Mouse (Mus musculus): ENCODE results near the gene Pebp1. TPM values are rescaled to one million over a fixed set of nuclear protein-coding genes. Genes with fewer than 3 reads are reported as not detected.

The Pebp1 gene
- 190 and 203 TPM in 2 replicates for polyA plus RNA-seq (2015; fragmentation: Nextera tagmentation; extraction: Ambion mirVana)

DNA sequence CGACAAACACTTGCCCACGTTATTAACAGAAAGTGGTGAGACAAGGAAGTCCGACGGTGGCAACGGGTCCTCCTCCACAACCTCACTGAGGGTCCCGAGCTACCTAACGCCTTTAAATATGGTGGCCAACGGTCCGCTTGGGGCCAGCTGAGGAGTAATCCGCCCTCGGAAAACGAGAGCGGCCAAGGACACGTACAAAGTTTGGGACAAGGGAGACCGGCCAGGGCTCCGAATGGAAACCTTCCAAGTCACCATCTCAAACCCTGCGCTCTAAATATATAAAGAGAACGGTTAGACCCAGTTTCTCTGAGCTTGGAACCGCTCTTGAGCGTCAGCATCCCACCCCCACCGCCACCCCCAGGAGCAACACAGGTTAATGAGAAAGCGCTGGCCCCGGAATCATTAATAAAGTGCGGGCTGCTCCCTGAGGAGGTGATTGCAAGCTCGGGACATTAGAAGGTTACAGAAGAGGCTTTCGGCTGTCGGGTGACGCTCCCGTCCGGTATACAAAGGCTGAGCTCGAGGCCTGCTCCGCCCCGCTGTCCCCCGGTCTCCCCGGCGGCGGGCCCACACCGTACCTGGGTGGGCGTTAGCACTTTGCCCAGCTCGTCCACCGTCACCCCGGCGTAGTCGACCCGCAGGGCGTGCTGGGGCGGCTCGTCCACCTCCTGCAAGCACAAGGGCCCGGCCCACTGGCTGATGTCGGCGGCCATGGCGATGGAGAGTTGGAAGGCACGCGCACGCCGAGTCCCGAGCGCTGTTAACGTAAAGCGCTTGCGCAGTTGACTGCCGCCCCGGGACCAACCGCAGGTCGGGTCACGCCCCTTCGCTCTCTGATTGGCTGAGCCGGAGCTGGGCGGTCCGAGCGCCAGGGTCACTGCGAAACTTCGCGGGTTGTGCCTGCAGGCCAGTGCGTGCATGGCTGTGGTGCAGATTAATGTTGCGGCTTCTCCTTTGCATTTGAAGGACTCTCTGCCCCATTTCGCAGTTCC, at the start of gene Pebp1:
Gene Pebp1 (minus strand): TSS at position 795 of the 992 bp plus-strand sequence.
- Histone ChIP-seq H3K27me3 (no peaks in the 10 kb centered on the region), H3K4me1 (replicated peaks) (peaks cover 37% of the 10 kb centered on the region), H3K36me3 (replicated peaks) (peaks cover 12% of the 10 kb centered on the region; the same call in 1 of the 2 replicates), H3K27ac (replicated peaks) (peak within 1 kb of the TSS; percentile 9; the same call in 1 of the 2 replicates), H3K9ac (peak within 1 kb of the TSS; percentile 59), H3K4me3 (replicated peaks) (peak within 1 kb of the TSS; percentile 68), H3K9me3 (replicated peaks) (no peaks in the 10 kb centered on the region), H3K4me2 (peak within 1 kb of the TSS; percentile 92)
- ATAC-seq (ENCODE audit: insufficient read depth): peak; percentile 96
- under 1% methylated on average over 77 of the region's 77 CpGs for WGBS (ENCODE audit: insufficient replicate concordance)

DNA sequence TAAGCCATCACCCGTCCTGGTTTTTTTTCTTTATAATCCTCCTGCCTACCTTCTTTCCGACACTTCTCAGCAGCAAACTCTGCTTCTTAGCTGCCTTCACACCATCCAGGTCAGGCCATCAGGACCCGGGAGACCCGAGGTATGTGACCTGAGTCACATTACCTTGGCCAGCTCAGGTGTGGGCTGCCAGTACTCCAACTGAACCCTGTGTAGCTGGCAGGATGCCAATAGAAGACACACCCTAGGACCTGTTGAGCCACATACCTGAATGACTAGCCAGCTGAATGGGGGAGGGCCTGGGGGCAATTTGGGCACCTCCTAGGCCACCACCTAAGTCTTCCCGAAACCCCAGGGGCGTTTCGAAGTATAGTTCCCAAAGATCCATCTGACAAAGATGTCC, 43.0 kb upstream of the Pebp1 start:
- no peaks in the 10 kb centered on the region; the same call in 1 of the 2 replicates for H3K36me3 ChIP-seq (replicated peaks)
- H3K4me3 ChIP-seq (replicated peaks): no peak overlapping the region
- H3K4me2 ChIP-seq: no peak overlapping the region
- H3K4me1 ChIP-seq (replicated peaks): no peaks in the 10 kb centered on the region
- no peak overlapping the region for H3K27ac ChIP-seq (replicated peaks)
- 71% methylated on average over 7 of the region's 7 CpGs for WGBS (ENCODE audit: insufficient replicate concordance)
- H3K27me3 ChIP-seq: no peaks in the 10 kb centered on the region
- no peaks in the 10 kb centered on the region for H3K9me3 ChIP-seq (replicated peaks)
- no peak for ATAC-seq (ENCODE audit: insufficient read depth)
- H3K9ac ChIP-seq: no peak overlapping the region

DNA sequence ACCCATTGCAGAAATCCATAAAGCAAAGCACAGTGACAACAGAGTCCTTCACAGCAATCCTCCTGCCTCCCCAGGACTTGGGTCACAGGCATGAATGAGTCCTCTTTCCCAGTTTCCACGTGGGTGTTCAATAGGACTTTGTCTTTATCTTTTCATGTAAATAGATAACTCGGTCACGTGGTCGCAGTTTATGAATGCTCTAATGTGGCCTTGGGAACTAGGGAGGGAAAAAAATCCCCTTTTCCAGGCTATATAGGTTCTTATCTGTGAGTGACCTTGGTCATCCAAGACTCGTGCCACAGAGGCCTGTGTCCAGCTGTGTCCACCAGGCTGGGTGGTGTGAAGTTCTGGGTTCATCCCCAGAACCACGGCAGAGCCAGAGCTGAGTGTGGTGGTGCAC, 39.0 kb upstream of the Pebp1 start:
- Histone ChIP-seq H3K4me1 (replicated peaks) (no peaks in the 10 kb centered on the region), H3K4me2 (no peak overlapping the region), H3K27ac (replicated peaks) (no peak overlapping the region), H3K9me3 (replicated peaks) (no peaks in the 10 kb centered on the region), H3K27me3 (peaks cover 6% of the 10 kb centered on the region), H3K4me3 (replicated peaks) (no peak overlapping the region), H3K9ac (no peak overlapping the region), H3K36me3 (replicated peaks) (no peaks in the 10 kb centered on the region)
- WGBS (ENCODE audit: insufficient replicate concordance): 50% methylated on average over 6 of the region's 6 CpGs
- no peak for ATAC-seq (ENCODE audit: insufficient read depth)

GRCm38 (mm10) chr5:117323751-117324150, 36.3 kb upstream of the Pebp1 start:
- Histone ChIP-seq H3K27ac (replicated peaks) (no peak overlapping the region), H3K4me3 (replicated peaks) (no peak overlapping the region), H3K9ac (no peak overlapping the region), H3K9me3 (replicated peaks) (no peaks in the 10 kb centered on the region), H3K4me2 (no peak overlapping the region), H3K36me3 (replicated peaks) (no peaks in the 10 kb centered on the region), H3K27me3 (peaks cover 32% of the 10 kb centered on the region), H3K4me1 (replicated peaks) (peaks cover 4% of the 10 kb centered on the region; the same call in 1 of the 2 replicates)
- ATAC-seq (ENCODE audit: insufficient read depth): no peak
- 67% methylated on average over 9 of the region's 9 CpGs for WGBS (ENCODE audit: insufficient replicate concordance)

GRCm38 (mm10) chr5:117318741-117319629, 31.6 kb upstream of the Pebp1 start, which contains the start of gene Vsig10:
Vsig10 (plus strand) TSS chr5:117319083.
- Histone ChIP-seq H3K4me3 (replicated peaks) (peak within 1 kb of the TSS; percentile 61), H3K9ac (peak within 1 kb of the TSS; percentile 39), H3K4me2 (peak within 1 kb of the TSS; percentile 83), H3K9me3 (replicated peaks) (no peaks in the 10 kb centered on the region), H3K36me3 (replicated peaks) (no peaks in the 10 kb centered on the region), H3K4me1 (replicated peaks) (peaks cover 9% of the 10 kb centered on the region), H3K27ac (replicated peaks) (no peak within 1 kb of the TSS), H3K27me3 (peaks cover 76% of the 10 kb centered on the region)
- WGBS (ENCODE audit: insufficient replicate concordance): under 1% methylated on average over 81 of the region's 81 CpGs
- ATAC-seq (ENCODE audit: insufficient read depth): peak; percentile 66

- H3K27me3 ChIP-seq: peaks cover 59% of the 10 kb centered on the region
Observed at GRCm38 (mm10) chr5:117314587-117315428, 27.4 kb upstream of the Pebp1 start.

DNA sequence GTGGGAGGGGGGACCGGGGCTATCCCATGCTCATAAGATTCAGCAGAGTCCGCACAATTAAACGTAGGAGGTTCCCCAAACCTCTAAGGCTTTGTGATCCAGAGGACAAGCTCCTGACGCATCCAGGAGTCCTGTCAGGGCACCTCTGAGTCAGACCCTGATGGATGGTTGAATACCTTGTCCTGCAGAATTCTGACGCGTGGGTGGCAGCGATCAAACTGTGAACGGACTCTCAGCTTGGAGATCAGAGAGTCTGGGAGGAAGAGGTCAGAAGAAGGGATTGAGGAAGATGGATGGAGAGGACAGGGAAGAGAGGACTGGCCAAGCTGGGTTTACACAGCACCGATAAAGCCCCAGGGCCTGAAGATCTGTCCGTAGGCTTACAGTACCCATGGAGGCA, 26.5 kb upstream of the Pebp1 start:
- no peak for ATAC-seq (ENCODE audit: insufficient read depth)
- WGBS (ENCODE audit: insufficient replicate concordance): 29% methylated on average over 10 of the region's 10 CpGs
- H3K9ac ChIP-seq: no peak overlapping the region

More at GRCm38 (mm10) chr5:117314587-117315428, 27.4 kb upstream of the Pebp1 start:
- peaks cover 20% of the 10 kb centered on the region for H3K4me1 ChIP-seq (replicated peaks)
- H3K27ac ChIP-seq (replicated peaks): no peak overlapping the region
- no peak overlapping the region for H3K9ac ChIP-seq
- no peak overlapping the region for H3K4me2 ChIP-seq
- H3K4me3 ChIP-seq (replicated peaks): no peak overlapping the region
- no peaks in the 10 kb centered on the region for H3K9me3 ChIP-seq (replicated peaks)
- no peak for ATAC-seq (ENCODE audit: insufficient read depth)
- WGBS (ENCODE audit: insufficient replicate concordance): 27% methylated on average over 9 of the region's 9 CpGs
- no peaks in the 10 kb centered on the region for H3K36me3 ChIP-seq (replicated peaks)

DNA sequence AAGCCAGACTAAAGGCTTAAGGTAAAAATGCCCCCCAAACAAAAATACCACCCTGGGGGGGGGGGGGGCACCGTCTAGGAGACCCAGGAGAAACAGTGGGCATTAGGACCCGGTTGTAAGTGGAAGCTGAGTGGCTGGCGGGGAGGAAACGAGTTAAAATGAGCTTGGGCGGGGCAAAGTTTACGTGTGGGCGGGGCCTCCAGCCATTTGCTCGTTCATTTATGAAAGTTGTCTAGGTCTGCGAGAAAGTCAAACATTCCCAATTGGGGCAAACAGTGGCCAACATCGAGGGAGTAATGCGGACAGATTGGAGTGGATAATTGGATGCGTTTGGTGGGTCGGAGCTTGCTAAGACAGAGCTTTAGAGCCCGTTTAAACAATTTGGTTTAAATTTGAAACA, 26.0 kb upstream of the Pebp1 start:
- WGBS (ENCODE audit: insufficient replicate concordance): 18% methylated on average over 14 of the region's 14 CpGs
- H3K27ac ChIP-seq (replicated peaks): no peak overlapping the region

More for the DNA sequence above, 26.5 kb upstream of the Pebp1 start:
- peak overlapping the region; percentile 63 for H3K4me2 ChIP-seq
- no peak overlapping the region for H3K27ac ChIP-seq (replicated peaks)
- peaks cover 50% of the 10 kb centered on the region for H3K27me3 ChIP-seq
- H3K4me1 ChIP-seq (replicated peaks): peaks cover 16% of the 10 kb centered on the region
- H3K36me3 ChIP-seq (replicated peaks): no peaks in the 10 kb centered on the region
- H3K4me3 ChIP-seq (replicated peaks): peak overlapping the region; percentile 39
- no peaks in the 10 kb centered on the region for H3K9me3 ChIP-seq (replicated peaks)

DNA sequence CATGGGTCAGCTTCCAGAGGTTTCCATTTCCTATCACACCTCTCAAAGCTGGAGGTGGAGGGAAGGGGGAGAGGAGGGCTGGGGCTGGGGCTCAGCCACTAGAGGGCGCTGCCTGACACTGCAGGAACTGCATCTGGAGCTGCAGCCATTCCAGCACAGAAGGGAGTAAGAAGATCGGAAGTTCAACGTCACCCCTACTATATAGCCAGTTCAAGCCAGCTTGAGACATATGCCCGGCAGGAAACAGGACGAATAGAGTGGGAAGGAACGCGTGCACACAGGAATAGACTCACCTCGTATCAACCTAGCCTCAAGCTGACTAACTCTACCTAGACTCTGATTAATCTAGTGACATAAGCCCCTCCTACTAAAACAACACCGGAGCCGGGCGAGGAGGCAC, 20.3 kb upstream of the Pebp1 start:
- Histone ChIP-seq H3K4me3 (replicated peaks) (no peak overlapping the region), H3K27ac (replicated peaks) (no peak overlapping the region), H3K4me2 (peak overlapping the region; percentile 36), H3K27me3 (no peaks in the 10 kb centered on the region), H3K9ac (no peak overlapping the region), H3K36me3 (replicated peaks) (no peaks in the 10 kb centered on the region), H3K4me1 (replicated peaks) (no peaks in the 10 kb centered on the region; the same call in 1 of the 2 replicates), H3K9me3 (replicated peaks) (no peaks in the 10 kb centered on the region)
- ATAC-seq (ENCODE audit: insufficient read depth): peak; percentile 18; the same call in 1 of the 2 replicates
- 19% methylated on average over 11 of the region's 11 CpGs for WGBS (ENCODE audit: insufficient replicate concordance)

More for the DNA sequence above, 26.0 kb upstream of the Pebp1 start:
- no peak for ATAC-seq (ENCODE audit: insufficient read depth)
- Histone ChIP-seq H3K9me3 (replicated peaks) (no peaks in the 10 kb centered on the region), H3K4me2 (peak overlapping the region; percentile 63), H3K27me3 (peaks cover 45% of the 10 kb centered on the region), H3K36me3 (replicated peaks) (no peaks in the 10 kb centered on the region), H3K9ac (no peak overlapping the region), H3K4me1 (replicated peaks) (peaks cover 13% of the 10 kb centered on the region), H3K4me3 (replicated peaks) (peak overlapping the region; percentile 39)

- WGBS (ENCODE audit: insufficient replicate concordance): 70% methylated on average over 2 of the region's 2 CpGs
- H3K9ac ChIP-seq: no peak overlapping the region
- H3K4me3 ChIP-seq (replicated peaks): no peak overlapping the region
- ATAC-seq (ENCODE audit: insufficient read depth): no peak
- H3K4me2 ChIP-seq: no peak overlapping the region
- H3K27me3 ChIP-seq: no peaks in the 10 kb centered on the region
- H3K4me1 ChIP-seq (replicated peaks): no peaks in the 10 kb centered on the region; the same call in 1 of the 2 replicates
- H3K9me3 ChIP-seq (replicated peaks): no peaks in the 10 kb centered on the region
- no peak overlapping the region for H3K27ac ChIP-seq (replicated peaks)
- H3K36me3 ChIP-seq (replicated peaks): no peaks in the 10 kb centered on the region
Observed at GRCm38 (mm10) chr5:117306826-117307225, 19.4 kb upstream of the Pebp1 start.

Data from liver, embryonic 15.5 days (tissue).